In genomic region chr14:20478801-20479200, GRCm38 (mm10) we compare ENCODE assay signal across 8 mouse cellular contexts. TPM values are rescaled to one million over a fixed set of nuclear protein-coding genes. Genes with fewer than 3 reads are reported as not detected.
DNase-seq lines count a peak whose midpoint lies in the region; ATAC-seq and TF ChIP-seq lines count a peak whose summit lies in the region.

No protein-coding gene starts in this region.

- DNase-seq in B cell, adult 2 months, result peak; percentile 13 to 17
- peak; percentile 77 for DNase-seq in R1 (ENCODE audit: low read depth, low spot score)
- DNase-seq in kidney, postnatal 25 days, result peak; percentile 47 to 73
- peak; percentile 22 for DNase-seq in telencephalon, adult 2 months (ENCODE audit: low read depth, low spot score)
- DNase-seq in left cerebral cortex, postnatal 4 days, result no peak

- TF ChIP-seq CTCF in embryonic fibroblast, embryonic 13.5 days (IDR thresholded peaks at IDR 0.05; ENCODE audit: borderline replicate concordance, insufficient read depth, low read length), result no peak

- peak overlapping the region; percentile 85 for H3K27ac ChIP-seq in embryonic fibroblast, embryonic 13.5 days (ENCODE audit: insufficient read depth, low read length)
- H3K27ac ChIP-seq in heart, embryonic 16.5 days (ENCODE audit: low read length), result peak overlapping the region; percentile 68

- WGBS in heart, embryonic 16.5 days, result 3% methylated on average over 7 of the region's 7 CpGs

- H3K4me3 ChIP-seq in embryonic fibroblast, embryonic 13.5 days (ENCODE audit: insufficient read depth, low read length), result peak overlapping the region; percentile 66
- H3K4me3 ChIP-seq in heart, embryonic 16.5 days (ENCODE audit: low read length), result peak overlapping the region; percentile 77
- H3K4me3 ChIP-seq in megakaryocyte, embryonic 14.5 days (replicated peaks), result peak overlapping the region; percentile 99

- intact Hi-C loops in left cerebral cortex, postnatal 4 days (cut with DNase I), result no loop called here

- H3K36me3 ChIP-seq in heart, embryonic 16.5 days (ENCODE audit: control insufficient read depth, insufficient read depth), result no peaks in the 10 kb centered on the region
- peaks cover 37% of the 10 kb centered on the region for H3K36me3 ChIP-seq in megakaryocyte, embryonic 14.5 days (replicated peaks; ENCODE audit: low read length)

- peak overlapping the region; percentile 86 for H3K9ac ChIP-seq in heart, embryonic 16.5 days (ENCODE audit: low read length)

- H3K4me2 ChIP-seq in heart, embryonic 16.5 days (ENCODE audit: low read depth, low read length), result peak overlapping the region; percentile 74

- TF ChIP-seq POLR2A in embryonic fibroblast, embryonic 13.5 days (IDR thresholded peaks at IDR 0.05; ENCODE audit: low read depth, low read length), result peak; percentile 59

- ATAC-seq in heart, embryonic 16.5 days (replicated peaks; ENCODE audit: extremely low read depth, insufficient read depth, low FRiP score), result peak; percentile 50

- H3K9me3 ChIP-seq in heart, embryonic 16.5 days (replicated peaks; ENCODE audit: control insufficient read depth, low read length), result no peaks in the 10 kb centered on the region
- H3K9me3 ChIP-seq in megakaryocyte, embryonic 14.5 days, result no peaks in the 10 kb centered on the region

- peaks cover 5% of the 10 kb centered on the region for H3K4me1 ChIP-seq in embryonic fibroblast, embryonic 13.5 days (ENCODE audit: control insufficient read depth, insufficient read depth, low read length)
- peaks cover 11% of the 10 kb centered on the region for H3K4me1 ChIP-seq in heart, embryonic 16.5 days (ENCODE audit: control insufficient read depth, insufficient read depth, low read length)
- peaks cover 57% of the 10 kb centered on the region for H3K4me1 ChIP-seq in megakaryocyte, embryonic 14.5 days

- H3K27me3 ChIP-seq in heart, embryonic 16.5 days (ENCODE audit: control insufficient read depth, insufficient read depth, low read length), result no peaks in the 10 kb centered on the region
- no peaks in the 10 kb centered on the region for H3K27me3 ChIP-seq in megakaryocyte, embryonic 14.5 days (replicated peaks)

RNA-seq across cellular contexts. Expression of gene Anxa7, which starts 1.1 kb away (rescaled TPM):
- 127 and 138 TPM in 2 replicates for polyA plus RNA-seq in embryonic fibroblast, embryonic 13.5 days (2011; ENCODE audit: insufficient read length, low read depth, missing spikeins)
- 45.8 and 51.5 TPM in 2 replicates for polyA plus RNA-seq in heart, embryonic 16.5 days (2015; fragmentation: Nextera tagmentation; extraction: Ambion mirVana)
- polyA plus RNA-seq in megakaryocyte, embryonic 14.5 days (2012; ENCODE audit: insufficient read depth, low replicate concordance), result 37.0 and 167 TPM in 2 replicates
- total RNA-seq in left cerebral cortex, postnatal 4 days (2021), result 10 to 100 TPM; 46.1 to 50.4 TPM

RNA-seq across cellular contexts. Expression of gene Mss51, which starts 17.9 kb away (rescaled TPM):
- 1.2 TPM in 2 replicates for polyA plus RNA-seq in embryonic fibroblast, embryonic 13.5 days (2011; ENCODE audit: insufficient read length, low read depth, missing spikeins)
- polyA plus RNA-seq in heart, embryonic 16.5 days (2015; fragmentation: Nextera tagmentation; extraction: Ambion mirVana), result 0.25 and 0.60 TPM in 2 replicates
- polyA plus RNA-seq in megakaryocyte, embryonic 14.5 days (2012; ENCODE audit: insufficient read depth, low replicate concordance), result not detected in 2 replicates
- total RNA-seq in left cerebral cortex, postnatal 4 days (2021), result 1 to 10 TPM; 1.4 to 1.8 TPM

RNA-seq across cellular contexts. Expression of gene Cfap70, which starts 26.8 kb away (rescaled TPM):
- polyA plus RNA-seq in embryonic fibroblast, embryonic 13.5 days (2011; ENCODE audit: insufficient read length, low read depth, missing spikeins), result 1.4 TPM in 1 of 2 replicates, not detected in the other
- polyA plus RNA-seq in heart, embryonic 16.5 days (2015; fragmentation: Nextera tagmentation; extraction: Ambion mirVana), result 0.45 and 0.61 TPM in 2 replicates
- not detected in 2 replicates for polyA plus RNA-seq in megakaryocyte, embryonic 14.5 days (2012; ENCODE audit: insufficient read depth, low replicate concordance)
- total RNA-seq in left cerebral cortex, postnatal 4 days (2021), result 1 to 10 TPM; 1.7 to 2.9 TPM
